ENCODE assay signal across 8 mouse cellular contexts in the genomic region with DNA sequence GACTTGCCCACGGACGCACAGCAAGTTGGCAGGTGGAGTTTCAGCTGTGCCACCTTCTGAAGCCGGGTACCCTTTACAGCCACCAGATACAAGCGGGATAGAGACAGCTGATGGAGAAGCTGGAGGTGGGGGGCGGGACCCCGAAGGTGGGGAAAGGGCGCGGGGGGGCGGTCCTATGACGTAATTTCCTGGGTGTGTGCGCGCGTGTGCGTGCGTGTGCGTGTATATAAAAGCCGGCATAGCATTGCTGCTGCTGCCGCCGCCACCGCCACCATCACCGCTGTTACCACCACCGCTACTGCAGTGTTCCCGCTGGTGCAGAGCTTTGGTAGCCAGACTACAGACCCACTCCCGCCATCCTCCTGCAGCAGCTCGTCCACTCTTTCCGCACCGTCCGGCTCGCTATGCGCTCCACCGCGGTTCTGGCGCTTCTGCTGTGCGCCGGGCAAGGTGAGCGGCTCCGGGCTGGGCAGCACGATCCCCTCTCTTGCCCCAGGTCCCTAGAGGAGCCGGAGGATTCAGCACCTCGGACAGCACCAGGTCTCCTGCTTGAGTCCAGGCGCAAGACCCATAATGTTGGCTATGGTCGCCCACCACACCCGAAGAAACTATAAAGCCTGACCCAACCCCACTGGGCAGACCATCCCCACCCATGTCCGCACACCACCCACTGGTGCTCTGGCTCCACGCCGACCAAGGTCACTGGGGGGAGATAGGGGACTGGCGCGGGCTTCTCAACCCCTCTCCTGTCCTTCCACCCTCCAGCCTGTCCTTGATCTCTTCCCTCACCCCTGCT. TPM values are rescaled to one million over a fixed set of nuclear protein-coding genes. Genes with fewer than 3 reads are reported as not detected.
A peak's percentile ranks its signal among the peaks of the same experiment; 100 is the strongest.
DNase-seq lines count a peak whose midpoint lies in the region; ATAC-seq and TF ChIP-seq lines count a peak whose summit lies in the region.

A gene (plus strand): TSS at position 249 of the 796 bp plus-strand sequence.

- 3% methylated on average over 48 of the region's 48 CpGs for WGBS in kidney, adult 2 months
- WGBS in limb, embryonic 13.5 days = 3% methylated on average over 48 of the region's 48 CpGs
- WGBS in midbrain, embryonic 15.5 days = 3% methylated on average over 45 of the region's 48 CpGs
- 2% methylated on average over 47 of the region's 48 CpGs for WGBS in stomach, embryonic 15.5 days

- no peaks in the 10 kb centered on the region for H3K36me3 ChIP-seq in kidney, adult 2 months (ENCODE audit: control insufficient read depth, insufficient read depth, low read length)
- no peaks in the 10 kb centered on the region for H3K36me3 ChIP-seq in limb, embryonic 13.5 days
- H3K36me3 ChIP-seq in midbrain, embryonic 15.5 days (replicated peaks) = peaks cover 3% of the 10 kb centered on the region; the same call in 1 of the 2 replicates
- no peaks in the 10 kb centered on the region for H3K36me3 ChIP-seq in stomach, embryonic 15.5 days

- peak within 1 kb of the TSS; percentile 77 for H3K4me3 ChIP-seq in cortical plate, adult 2 months (ENCODE audit: insufficient read depth, low read length)
- no peak within 1 kb of the TSS for H3K4me3 ChIP-seq in kidney, adult 2 months (ENCODE audit: insufficient read depth, low read depth, low read length)
- peak within 1 kb of the TSS; percentile 35 for H3K4me3 ChIP-seq in limb, embryonic 13.5 days
- peak within 1 kb of the TSS; percentile 93 for H3K4me3 ChIP-seq in midbrain, embryonic 15.5 days
- H3K4me3 ChIP-seq in stomach, embryonic 15.5 days (replicated peaks) = peak within 1 kb of the TSS; percentile 22

- intact Hi-C loops in heart, postnatal 25 days (cut with DNase I) = no loop called here

- peak within 1 kb of the TSS; percentile 6; the same call in 1 of the 2 replicates for H3K27ac ChIP-seq in cortical plate, adult 2 months (ENCODE audit: insufficient read depth, low read length)
- no peak within 1 kb of the TSS for H3K27ac ChIP-seq in kidney, adult 2 months (ENCODE audit: insufficient read depth, low read depth, low read length)
- no peak within 1 kb of the TSS for H3K27ac ChIP-seq in limb, embryonic 13.5 days
- H3K27ac ChIP-seq in midbrain, embryonic 15.5 days = peak within 1 kb of the TSS; percentile 87
- H3K27ac ChIP-seq in stomach, embryonic 15.5 days = no peak within 1 kb of the TSS

- peak; percentile 99 for TF ChIP-seq POLR2A in cortical plate, adult 2 months (IDR thresholded peaks at IDR 0.05; ENCODE audit: extremely low read depth, insufficient read depth, low read length)
- no peak for TF ChIP-seq POLR2A in kidney, adult 2 months (IDR thresholded peaks at IDR 0.05; ENCODE audit: low read depth, low read length)

- H3K9me3 ChIP-seq in limb, embryonic 13.5 days = no peaks in the 10 kb centered on the region
- no peaks in the 10 kb centered on the region for H3K9me3 ChIP-seq in midbrain, embryonic 15.5 days
- H3K9me3 ChIP-seq in stomach, embryonic 15.5 days = no peaks in the 10 kb centered on the region

- no peak for TF ChIP-seq CTCF in cortical plate, adult 2 months (IDR thresholded peaks at IDR 0.05; ENCODE audit: extremely low read depth, insufficient read depth, low read length)
- TF ChIP-seq CTCF in kidney, adult 2 months (conservative IDR thresholded peaks at IDR 0.05; ENCODE audit: insufficient read depth, insufficient read length, low read depth, low read length) = no peak

- no peak within 1 kb of the TSS for H3K9ac ChIP-seq in limb, embryonic 13.5 days
- peak within 1 kb of the TSS; percentile 93 for H3K9ac ChIP-seq in midbrain, embryonic 15.5 days
- H3K9ac ChIP-seq in stomach, embryonic 15.5 days = no peak within 1 kb of the TSS

- no peaks in the 10 kb centered on the region for H3K27me3 ChIP-seq in kidney, adult 2 months (replicated peaks; ENCODE audit: control insufficient read depth, insufficient read depth, low read length)
- H3K27me3 ChIP-seq in limb, embryonic 13.5 days = peaks cover 56% of the 10 kb centered on the region
- H3K27me3 ChIP-seq in midbrain, embryonic 15.5 days (replicated peaks) = 0 out of 2 replicates have a peak, but pooled peaks cover 3% of the 10 kb centered on the region
- H3K27me3 ChIP-seq in stomach, embryonic 15.5 days (replicated peaks) = peaks cover 20% of the 10 kb centered on the region

- DNase-seq in heart, adult 11 months = peak; percentile 90
- DNase-seq in heart, postnatal 25 days (ENCODE audit: low spot score) = no peak
- DNase-seq in heart, adult 18-20 months = peak; percentile 16 to 72
- DNase-seq in kidney, adult 2 months = peak; percentile 51

- peak within 1 kb of the TSS; percentile 57 for H3K4me2 ChIP-seq in limb, embryonic 13.5 days (replicated peaks)
- H3K4me2 ChIP-seq in midbrain, embryonic 15.5 days = peak within 1 kb of the TSS; percentile 83
- peak within 1 kb of the TSS; percentile 45 for H3K4me2 ChIP-seq in stomach, embryonic 15.5 days

- H3K4me1 ChIP-seq in cortical plate, adult 2 months (ENCODE audit: control insufficient read depth, insufficient read depth, low read length) = peaks cover 2% of the 10 kb centered on the region; the same call in 1 of the 2 replicates
- no peaks in the 10 kb centered on the region for H3K4me1 ChIP-seq in kidney, adult 2 months (ENCODE audit: control insufficient read depth, insufficient read depth, low read length)
- H3K4me1 ChIP-seq in limb, embryonic 13.5 days = peaks cover 8% of the 10 kb centered on the region
- H3K4me1 ChIP-seq in midbrain, embryonic 15.5 days = peaks cover 26% of the 10 kb centered on the region
- no peaks in the 10 kb centered on the region for H3K4me1 ChIP-seq in stomach, embryonic 15.5 days

- peak; percentile 75 for ATAC-seq in limb, embryonic 13.5 days (ENCODE audit: low FRiP score, low read depth)
- peak; percentile 90 for ATAC-seq in midbrain, embryonic 15.5 days (replicated peaks)
- ATAC-seq in stomach, embryonic 15.5 days (ENCODE audit: insufficient read depth, low FRiP score, low read depth) = peak; percentile 48; the same call in 1 of the 2 replicates

RNA-seq across cellular contexts. Expression of the gene that starts here (rescaled TPM):
- total RNA-seq in heart, postnatal 25 days (2021) = not detected
- 121 and 134 TPM in 2 replicates for polyA plus RNA-seq in cortical plate, adult 2 months (2012; rRNA removed)
- not detected for total RNA-seq in heart, adult 18-20 months (2021)
- polyA plus RNA-seq in kidney, adult 2 months (2012; rRNA removed) = 0.31 and 1.2 TPM in 2 replicates
- 0.51 and 0.59 TPM in 2 replicates for polyA plus RNA-seq in limb, embryonic 13.5 days (2015; fragmentation: Nextera tagmentation; extraction: Ambion mirVana)
- polyA plus RNA-seq in midbrain, embryonic 15.5 days (2015; fragmentation: Nextera tagmentation; extraction: Ambion mirVana) = 152 and 155 TPM in 2 replicates
- 24.8 and 29.1 TPM in 2 replicates for polyA plus RNA-seq in stomach, embryonic 15.5 days (2015; fragmentation: Nextera tagmentation; extraction: Ambion mirVana)

Comparison
In these comparisons a context has a peak if more than half of its experiments do, and no peak if none do; other contexts are left out.
1. RNA of the gene that starts here (polyA plus RNA-seq): 152 to 155 TPM in midbrain, embryonic 15.5 days, 121 to 134 TPM in cortical plate, adult 2 months and 24.8 to 29.1 TPM in stomach, embryonic 15.5 days; 0.31 to 1.2 TPM in kidney, adult 2 months and 0.51 to 0.59 TPM in limb, embryonic 13.5 days; every median in the first group is over 10 times any median in the second.
2. Peak in DNase-seq in heart, adult 18-20 months; RNA of the gene not detected or under 1 TPM.
3. Peak in ATAC-seq, H3K4me3 ChIP-seq and H3K4me2 ChIP-seq in limb, embryonic 13.5 days; RNA of the gene not detected or under 1 TPM.
4. H3K27ac ChIP-seq: peak in cortical plate, adult 2 months (single experiment) and midbrain, embryonic 15.5 days (single experiment); none in kidney, adult 2 months (single experiment), limb, embryonic 13.5 days (single experiment) and stomach, embryonic 15.5 days (single experiment).
5. Peak in every context shown above with its lines, with median percentiles within 50 percentile points of each other: ATAC-seq and H3K4me2 ChIP-seq.